Comparison of ENCODE assay signal across 23 mouse cellular contexts in the genomic region with DNA sequence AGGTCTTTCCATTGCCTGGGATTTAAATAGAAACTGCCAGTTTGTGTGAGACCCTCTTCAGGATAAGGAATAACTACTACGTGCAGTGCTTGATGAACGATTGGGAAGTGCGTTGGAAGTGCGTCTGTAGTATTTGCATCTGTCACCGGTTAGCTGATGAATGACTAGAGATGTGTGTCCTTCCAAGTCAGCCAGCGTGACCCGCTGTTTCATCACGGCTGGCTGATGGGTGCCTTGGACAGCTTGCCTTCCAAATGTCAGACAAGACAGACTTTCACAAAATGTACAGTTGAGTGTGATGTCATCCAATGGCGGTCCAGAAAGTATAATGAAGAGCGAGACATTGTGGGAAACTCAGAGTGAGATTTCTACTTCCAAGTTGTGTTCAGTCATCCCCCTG.
"Had no signal": no experiment of that assay in that cellular context is flagged by ENCODE, and none has a peak within 500 bp of the region (broad histone marks: within the 10 kb centered on the region; RNA-seq: fewer than 3 reads in every experiment).

No protein-coding gene starts in this region.

- H3K4me3 ChIP-seq: layer of hippocampus, adult 2 months; limb, embryonic 10.5 days; limb, embryonic 13.5 days; liver, embryonic 12.5 days; liver, embryonic 15.5 days; lung, embryonic 15.5 days; midbrain, embryonic 12.5 days; midbrain, embryonic 15.5 days; neural tube, embryonic 12.5 days; neural tube, embryonic 15.5 days had no signal

- H3K27ac ChIP-seq: kidney, postnatal 0 days; layer of hippocampus, adult 2 months; limb, embryonic 10.5 days; limb, embryonic 13.5 days; liver, embryonic 12.5 days; liver, embryonic 15.5 days; lung, embryonic 15.5 days; macrophage; midbrain, embryonic 12.5 days; midbrain, embryonic 15.5 days; neural tube, embryonic 12.5 days; neural tube, embryonic 15.5 days; stomach, postnatal 0 days had no signal

- H3K9ac ChIP-seq: limb, embryonic 13.5 days; liver, embryonic 12.5 days; liver, embryonic 15.5 days; lung, embryonic 15.5 days; midbrain, embryonic 12.5 days; midbrain, embryonic 15.5 days; neural tube, embryonic 12.5 days; neural tube, embryonic 15.5 days had no signal

- H3K9me3 ChIP-seq: limb, embryonic 10.5 days; limb, embryonic 13.5 days; liver, embryonic 12.5 days; liver, embryonic 15.5 days; lung, embryonic 15.5 days; midbrain, embryonic 12.5 days; midbrain, embryonic 15.5 days; neural tube, embryonic 12.5 days; neural tube, embryonic 15.5 days had no signal

- H3K36me3 ChIP-seq: limb, embryonic 10.5 days; limb, embryonic 13.5 days; liver, embryonic 12.5 days; liver, embryonic 15.5 days; lung, embryonic 15.5 days; midbrain, embryonic 12.5 days; midbrain, embryonic 15.5 days; neural tube, embryonic 12.5 days; neural tube, embryonic 15.5 days had no signal

- ATAC-seq: liver, embryonic 12.5 days; midbrain, embryonic 15.5 days had no signal

- H3K27me3 ChIP-seq: limb, embryonic 13.5 days; liver, embryonic 12.5 days; lung, embryonic 15.5 days; midbrain, embryonic 15.5 days; neural tube, embryonic 12.5 days; neural tube, embryonic 15.5 days had no signal

- DNase-seq: kidney, adult 2 months; kidney, postnatal 25 days; layer of hippocampus, adult 9-11 months; liver; right cerebral cortex, adult 18-20 months; right cerebral cortex, postnatal 14 days; right cerebral cortex, postnatal 4 days; thymus, adult 2 months; thymus, postnatal 14 days; thymus, postnatal 4 days had no signal

- H3K4me1 ChIP-seq: liver, embryonic 12.5 days; liver, embryonic 15.5 days; lung, embryonic 15.5 days; midbrain, embryonic 15.5 days; neural tube, embryonic 12.5 days had no signal

- H3K4me2 ChIP-seq: limb, embryonic 13.5 days; liver, embryonic 12.5 days; liver, embryonic 15.5 days; lung, embryonic 15.5 days; midbrain, embryonic 12.5 days; midbrain, embryonic 15.5 days; neural tube, embryonic 12.5 days; neural tube, embryonic 15.5 days had no signal
